Mouse (Mus musculus) small intestine, adult 2 months (tissue): ENCODE measurements around the gene Fggy. TPM values are rescaled to one million over a fixed set of nuclear protein-coding genes. Genes with fewer than 3 reads are reported as not detected.

Experiments
- H3K27ac ChIP-seq: fragments of 200-500 bp; 2 replicates; pipeline ENCODE4 v1.5.1; 2012; ENCODE audit warnings: low read depth, low read length, control low read depth, inconsistent platforms; ENCODE audit not compliant: insufficient read depth
- H3K27me3 ChIP-seq: fragments of 200-500 bp; 2 replicates; pipeline ENCODE4 v1.6.1; 2012; ENCODE audit warnings: mild to moderate bottlenecking, moderate library complexity, low read length, inconsistent platforms; ENCODE audit not compliant: control insufficient read depth, insufficient read depth
- H3K36me3 ChIP-seq: fragments of 200-500 bp; 2 replicates; pipeline ENCODE4 v1.6.1; 2012; ENCODE audit warnings: mild to moderate bottlenecking, low read length, control low read depth, inconsistent platforms; ENCODE audit not compliant: control insufficient read depth, insufficient read depth
- H3K4me1 ChIP-seq: fragments of 200-500 bp; 2 replicates; pipeline ENCODE4 v1.6.1; 2012; ENCODE audit warnings: low read length, inconsistent platforms, mixed read lengths; ENCODE audit not compliant: control insufficient read depth, insufficient read depth, insufficient read length
- H3K4me3 ChIP-seq: fragments of 200-500 bp; 2 replicates; pipeline ENCODE4 v1.5.1; 2012; ENCODE audit warnings: low read depth, mild to moderate bottlenecking, control low read depth, inconsistent platforms, low read length, moderate library complexity
- CTCF ChIP-seq: fragments of 200-500 bp; IDR thresholded peaks from 2 replicates; pipeline ENCODE4 v1.5.1; 2012; ENCODE audit warnings: low read depth, mild to moderate bottlenecking, control low read depth, inconsistent platforms, low read length, moderate library complexity, mixed read lengths; ENCODE audit not compliant: insufficient replicate concordance, insufficient read length; ENCODE audit errors: extremely low read depth
- POLR2A ChIP-seq: fragments of 200-500 bp; IDR thresholded peaks from 2 replicates; pipeline ENCODE4 v1.6.1; 2012; ENCODE audit warnings: low read depth, mild to moderate bottlenecking, control low read depth, inconsistent platforms, low read length, moderate library complexity
- WGBS: fragments of 180-500 bp; shearing (Covaris S2); methylation state at CpG from one replicate; pipeline ENCODE4 v1.1.7; 2018; 5-methylcytosine and 5-hydroxymethylcytosine counted together
- polyA plus RNA-seq: library from polyadenylated mRNA; depleted of rRNA; stranded (reverse); fragments of >200 nt; gene quantifications from 2 replicates; pipeline ENCODE4 v1.2.3, GENCODE M21; 2012

Gene Fggy
- polyA plus RNA-seq, 1 experiment, result 0.52 TPM

- no peak for TF ChIP-seq POLR2A
- TF ChIP-seq CTCF, result no peak
- Histone ChIP-seq H3K36me3 (no peaks in the 10 kb centered on the region), H3K4me3 (no peak overlapping the region), H3K4me1 (no peaks in the 10 kb centered on the region), H3K27me3 (no peaks in the 10 kb centered on the region), H3K27ac (no peak overlapping the region)
- 79% methylated on average over 6 of the region's 6 CpGs for WGBS
Observed at GRCm38 (mm10) chr4:95868348-95868747, 311.0 kb downstream of the Fggy start.

- no peak overlapping the region for H3K4me3 ChIP-seq
- 27% methylated on average over 6 of the region's 6 CpGs for WGBS
- H3K4me1 ChIP-seq, result no peaks in the 10 kb centered on the region
- H3K36me3 ChIP-seq, result no peaks in the 10 kb centered on the region
- TF ChIP-seq POLR2A (no peak), CTCF (no peak)
- no peaks in the 10 kb centered on the region for H3K27me3 ChIP-seq
- no peak overlapping the region for H3K27ac ChIP-seq
Observed at GRCm38 (mm10) chr4:95871216-95871881, 314.0 kb downstream of the Fggy start.

GRCm38 (mm10) chr4:95875896-95876295, 318.6 kb downstream of the Fggy start:
- TF ChIP-seq POLR2A (no peak), CTCF (no peak)
- Histone ChIP-seq H3K27ac (no peak overlapping the region), H3K4me3 (no peak overlapping the region), H3K36me3 (no peaks in the 10 kb centered on the region), H3K4me1 (no peaks in the 10 kb centered on the region), H3K27me3 (no peaks in the 10 kb centered on the region)
- WGBS, result 85% methylated on average over 4 of the region's 4 CpGs

GRCm38 (mm10) chr4:95877436-95877835, 320.1 kb downstream of the Fggy start:
- TF ChIP-seq POLR2A, result no peak
- TF ChIP-seq CTCF, result no peak
- H3K4me3 ChIP-seq, result no peak overlapping the region
- 27% methylated on average over 4 of the region's 4 CpGs for WGBS
- H3K27me3 ChIP-seq, result no peaks in the 10 kb centered on the region
- H3K4me1 ChIP-seq, result no peaks in the 10 kb centered on the region
- H3K27ac ChIP-seq, result no peak overlapping the region
- no peaks in the 10 kb centered on the region for H3K36me3 ChIP-seq

DNA sequence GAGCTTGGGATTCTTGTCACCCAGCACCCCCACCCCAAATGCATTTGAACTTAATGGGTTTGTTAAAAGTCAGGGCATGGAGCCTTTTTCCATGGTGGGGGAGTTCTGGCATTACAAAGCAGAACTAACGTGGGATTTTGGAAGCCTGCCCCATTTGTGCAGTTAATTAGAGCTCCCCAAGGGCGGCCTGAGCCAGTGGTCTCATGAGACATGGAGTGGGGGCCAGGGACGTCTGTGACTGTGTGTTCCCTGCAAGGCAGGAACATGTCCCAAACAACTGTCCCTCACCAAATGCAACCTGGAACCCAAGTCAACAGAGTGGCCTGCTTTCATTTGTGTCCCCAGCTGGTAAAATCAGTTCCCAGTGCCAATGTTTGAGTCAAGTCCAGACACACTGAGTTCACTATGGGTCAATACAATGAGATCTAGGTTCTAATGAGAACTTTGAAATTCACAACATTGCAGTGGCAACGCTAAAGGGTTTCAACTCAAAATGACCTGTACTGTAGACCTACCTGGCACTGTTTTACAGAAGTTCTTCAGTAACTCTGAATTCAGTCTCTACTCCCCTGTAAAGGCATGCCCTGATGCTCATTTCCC, 324.5 kb downstream of the Fggy start:
- H3K36me3 ChIP-seq, result no peaks in the 10 kb centered on the region
- H3K4me3 ChIP-seq, result no peak overlapping the region
- TF ChIP-seq POLR2A (no peak), CTCF (no peak)
- no peaks in the 10 kb centered on the region for H3K4me1 ChIP-seq
- no peak overlapping the region for H3K27ac ChIP-seq
- WGBS, result 81% methylated on average over 4 of the region's 4 CpGs
- no peaks in the 10 kb centered on the region for H3K27me3 ChIP-seq

GRCm38 (mm10) chr4:95884184-95885145, 327.2 kb downstream of the Fggy start:
- 81% methylated on average over 4 of the region's 4 CpGs for WGBS
- Histone ChIP-seq H3K4me3 (no peak overlapping the region), H3K4me1 (no peaks in the 10 kb centered on the region), H3K27ac (no peak overlapping the region), H3K27me3 (no peaks in the 10 kb centered on the region), H3K36me3 (no peaks in the 10 kb centered on the region)
- TF ChIP-seq POLR2A (no peak), CTCF (no peak)
